Mouse (Mus musculus) heart, postnatal 0 days (tissue): ENCODE measurements at regions not wholly inside any gene's neighbourhood (a gene's known extent, or its start where the extent isn't known, plus 50 kb on each side); places are given as distances from the start of the nearest gene placed in this dataset.

Experiments
- CTCF ChIP-seq: IDR thresholded peaks from 2 replicates; pipeline ENCODE4 v1.5.1; 2016; ENCODE audit warnings: antibody characterized with exemption, control low read depth, low read depth
- EP300 ChIP-seq: IDR thresholded peaks from 2 replicates; pipeline ENCODE4 v1.6.1; 2016; ENCODE audit warnings: antibody characterized with exemption, low read depth

GRCm38 (mm10) chr1:55890511-55891151, 484.9 kb downstream of the Plcl1 start:
- peak; percentile 62 for TF ChIP-seq CTCF
- TF ChIP-seq EP300: no peak
